Mouse (Mus musculus) thymus, adult 2 months (tissue): ENCODE data around the gene Ttc9b.

ENCODE experiments used
- CTCF ChIP-seq: fragments of 200-500 bp; IDR thresholded peaks from 2 replicates; pipeline ENCODE4 v1.5.1; 2012; ENCODE audit warnings: mild to moderate bottlenecking, control low read depth, low read length, moderate library complexity, borderline replicate concordance; ENCODE audit not compliant: control insufficient read depth, poor library complexity, insufficient read depth; ENCODE audit errors: extremely low read depth
- POLR2A ChIP-seq: fragments of 200-500 bp; IDR thresholded peaks from 2 replicates; pipeline ENCODE4 v1.6.1; 2012; ENCODE audit warnings: mild to moderate bottlenecking, low read length, control low read depth, moderate library complexity; ENCODE audit not compliant: control insufficient read depth, poor library complexity, insufficient read depth; ENCODE audit errors: extremely low read depth

DNA sequence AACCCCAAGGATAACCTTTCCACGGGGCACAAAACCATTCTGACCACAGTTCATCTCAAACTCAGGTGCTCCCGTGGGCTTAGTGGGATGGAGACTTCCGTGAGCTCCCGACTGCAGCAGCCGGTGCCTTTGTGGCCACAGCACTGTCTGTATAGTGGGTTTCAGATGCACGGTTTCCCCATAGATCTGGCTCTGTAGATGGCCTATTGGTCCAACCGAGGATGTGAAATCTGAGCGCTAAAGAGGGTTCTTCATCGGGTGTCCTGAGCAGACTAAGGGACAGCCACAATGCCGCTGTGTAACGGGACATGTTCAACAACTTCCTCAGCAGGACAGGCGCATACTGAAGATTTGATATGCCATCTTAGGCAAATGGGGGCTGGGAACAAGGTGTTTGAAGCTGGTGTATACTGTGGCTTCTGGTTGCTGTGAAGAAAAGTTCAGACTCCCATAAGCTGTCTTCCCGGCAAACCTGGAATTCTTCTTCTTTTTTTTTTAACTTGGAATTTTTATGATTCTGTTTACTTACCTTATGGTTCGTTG lies 34.6 kb downstream of the Ttc9b start:
- TF ChIP-seq CTCF: no peak
- no peak for TF ChIP-seq POLR2A
